Mouse (Mus musculus) megakaryocyte, embryonic 14.5 days (primary cell): ENCODE measurements around the gene Fmc1.

Experiments
- FLI1 ChIP-seq: IDR thresholded peaks from 2 replicates; pipeline ENCODE4 v1.6.1; 2012; ENCODE audit warnings: low read length, inconsistent platforms, mixed read lengths
- GATA1 ChIP-seq: IDR thresholded peaks from 3 replicates; pipeline ENCODE4 v1.6.1; 2012; ENCODE audit warnings: mixed read lengths, low read length, inconsistent platforms, borderline replicate concordance

DNA sequence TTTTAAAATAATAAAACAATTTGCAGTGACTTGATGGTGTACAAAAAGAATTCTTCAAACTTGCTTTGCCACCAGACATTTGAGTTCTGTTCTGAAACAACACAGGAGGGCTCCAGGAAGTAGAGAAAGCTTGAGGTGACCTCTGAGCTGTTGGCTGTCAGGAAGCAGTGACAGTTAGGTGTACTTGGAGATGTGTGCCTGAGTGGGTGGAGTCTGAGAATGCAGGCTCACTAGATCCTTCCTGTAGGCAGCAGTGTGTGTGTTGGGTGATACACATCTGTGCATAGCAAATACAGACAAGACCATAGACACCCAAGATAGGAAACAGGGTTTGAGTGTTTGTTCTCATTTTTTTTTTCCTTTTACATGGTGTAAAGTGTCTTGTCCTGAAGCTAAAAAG lies 20.5 kb upstream of the Fmc1 start:
- TF ChIP-seq GATA1 (no peak), FLI1 (no peak)
